Mouse (Mus musculus): ENCODE data around the gene Foxp1. TPM values are rescaled to one million over a fixed set of nuclear protein-coding genes. Genes with fewer than 3 reads are reported as not detected.

The Foxp1 gene
- total RNA-seq, 2 experiments from 2014 or later = 44.7 to 51.6 TPM

DNA sequence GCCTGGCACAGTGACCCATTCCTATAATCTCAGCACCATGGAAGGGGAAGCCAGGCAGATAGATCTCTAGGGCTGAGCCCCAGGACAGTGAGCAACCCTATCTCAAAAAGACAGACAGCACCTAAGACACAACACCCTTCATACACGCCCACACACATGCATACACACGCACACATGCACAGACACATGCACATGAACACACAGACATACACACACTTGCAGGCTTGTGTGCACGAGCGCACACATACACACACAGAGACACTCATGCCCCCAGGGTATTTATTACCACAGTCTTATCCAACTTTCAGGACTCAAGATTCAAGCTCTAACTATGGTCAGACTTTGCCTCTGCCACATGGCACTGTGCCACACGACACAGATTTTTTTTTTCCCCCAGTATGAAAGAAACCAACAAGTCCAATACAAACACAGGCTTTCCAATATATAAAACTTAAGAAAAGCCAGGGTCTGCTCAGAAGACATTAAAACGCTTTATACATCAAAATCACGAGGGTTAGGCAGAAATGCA is 38.3 kb downstream of the Foxp1 start:
- no peak for DNase-seq

DNA sequence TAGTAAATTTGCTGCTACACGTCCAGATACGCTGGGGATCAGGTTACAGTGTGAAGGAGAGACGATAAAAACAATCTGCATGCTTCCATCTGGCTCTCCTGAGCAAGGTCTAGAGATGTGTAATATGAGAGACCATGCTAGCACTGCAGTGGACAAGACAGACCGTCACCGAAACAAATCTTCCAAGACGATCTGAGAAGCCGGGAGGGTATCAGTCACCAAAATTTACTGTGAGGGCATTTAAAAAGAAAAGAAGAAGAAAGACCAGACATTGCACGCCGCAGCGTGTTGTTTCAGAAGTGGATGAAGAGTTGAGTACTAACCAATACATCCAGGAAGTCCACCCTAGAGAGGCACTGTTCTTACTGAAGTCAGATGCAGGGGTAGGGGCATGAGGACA is 39.0 kb downstream of the Foxp1 start:
- DNase-seq = no peak

DNA sequence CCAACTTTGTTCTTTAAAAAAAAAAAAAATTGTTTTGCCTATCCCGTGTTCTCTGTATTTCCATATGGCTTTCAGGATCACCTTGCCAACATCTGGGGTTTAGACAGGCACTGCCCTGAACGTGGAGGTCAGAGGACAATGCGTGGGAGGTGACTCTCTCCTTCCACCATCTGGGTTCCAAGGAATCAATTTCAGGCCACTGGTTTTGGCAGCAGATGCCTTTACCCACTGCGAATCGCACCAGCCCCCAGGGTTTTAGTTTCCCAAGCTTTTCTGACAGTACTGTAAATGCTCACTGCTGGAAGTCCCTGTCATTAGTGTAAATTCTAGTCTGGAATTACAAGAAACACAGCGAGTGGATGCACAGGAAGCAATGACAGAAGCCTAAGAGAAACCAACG is 41.0 kb downstream of the Foxp1 start:
- no peak for DNase-seq

DNA sequence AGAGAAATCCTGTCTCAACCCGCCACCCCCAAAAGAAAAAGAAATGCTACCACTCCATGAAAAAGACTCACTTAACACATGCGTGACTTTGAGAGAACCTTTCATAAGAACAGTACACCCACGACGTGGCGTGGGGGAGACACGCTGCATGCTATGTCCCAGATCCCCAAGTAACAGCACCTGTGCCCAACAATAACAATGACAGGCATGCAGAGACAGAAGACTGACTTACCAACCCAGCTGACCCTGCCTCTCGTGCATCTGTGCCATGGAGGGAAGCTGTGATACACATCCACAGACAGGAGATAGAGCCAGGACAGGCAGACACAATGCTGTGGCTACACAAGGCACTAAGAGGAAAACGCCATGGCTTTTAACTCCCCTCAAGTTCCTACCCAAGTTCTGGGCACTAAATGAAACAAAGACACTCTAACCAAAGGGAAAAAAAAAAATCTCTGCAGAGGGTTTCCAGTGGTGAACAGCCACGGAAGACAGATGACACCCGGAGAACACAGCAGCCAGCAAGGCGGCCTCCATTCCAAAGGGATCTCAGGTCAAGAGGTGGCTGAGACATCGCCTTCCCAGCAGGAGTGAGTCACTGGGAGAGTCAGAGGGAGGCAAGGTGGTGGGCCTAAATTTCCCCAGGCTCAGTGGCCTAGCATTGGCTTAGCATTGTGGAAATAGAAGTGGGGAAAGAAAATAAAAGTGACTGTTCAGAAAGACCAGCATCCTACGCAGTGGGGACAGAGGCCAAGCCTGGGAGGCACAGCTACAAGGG is 43.5 kb downstream of the Foxp1 start:
- DNase-seq = no peak

DNA sequence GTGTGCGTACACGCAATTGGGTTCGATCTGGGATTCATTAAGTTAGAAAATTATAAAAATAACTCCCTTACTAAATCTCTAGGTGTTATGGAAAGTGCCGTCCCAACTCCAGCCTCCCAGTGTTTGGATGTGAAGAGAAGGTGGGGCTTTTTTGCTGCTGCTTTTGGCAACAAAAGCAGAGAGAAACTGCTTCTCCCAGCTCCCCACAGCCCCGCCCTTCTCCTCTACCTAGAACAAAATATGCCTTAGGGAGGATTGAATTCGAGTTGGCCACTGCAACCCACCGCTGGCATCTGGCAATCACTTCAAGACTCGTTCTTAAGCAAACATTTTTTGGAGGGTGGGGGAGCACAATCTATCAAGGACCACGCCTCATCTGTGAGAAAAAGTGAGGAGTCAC is 47.5 kb downstream of the Foxp1 start:
- DNase-seq = no peak

DNA sequence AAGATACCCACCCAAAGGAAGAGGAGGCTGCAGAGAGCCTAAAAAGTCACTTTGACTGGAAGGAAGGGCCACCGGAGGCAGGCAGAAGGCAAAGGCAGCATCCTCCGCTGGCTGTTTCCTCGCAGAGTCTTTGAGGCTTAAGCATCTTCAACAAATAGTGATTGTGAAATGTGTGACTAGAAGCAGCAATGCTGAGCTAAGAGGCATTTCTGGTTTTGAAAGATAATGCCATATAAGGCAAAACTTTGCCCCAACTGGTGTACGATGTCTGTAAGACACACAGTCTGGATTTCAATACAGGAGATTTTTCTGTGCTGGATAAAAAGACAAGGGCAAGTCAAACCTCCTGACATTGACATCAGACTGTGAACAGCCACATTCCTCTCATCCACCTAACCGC is 51.6 kb downstream of the Foxp1 start:
- no peak for DNase-seq

DNA sequence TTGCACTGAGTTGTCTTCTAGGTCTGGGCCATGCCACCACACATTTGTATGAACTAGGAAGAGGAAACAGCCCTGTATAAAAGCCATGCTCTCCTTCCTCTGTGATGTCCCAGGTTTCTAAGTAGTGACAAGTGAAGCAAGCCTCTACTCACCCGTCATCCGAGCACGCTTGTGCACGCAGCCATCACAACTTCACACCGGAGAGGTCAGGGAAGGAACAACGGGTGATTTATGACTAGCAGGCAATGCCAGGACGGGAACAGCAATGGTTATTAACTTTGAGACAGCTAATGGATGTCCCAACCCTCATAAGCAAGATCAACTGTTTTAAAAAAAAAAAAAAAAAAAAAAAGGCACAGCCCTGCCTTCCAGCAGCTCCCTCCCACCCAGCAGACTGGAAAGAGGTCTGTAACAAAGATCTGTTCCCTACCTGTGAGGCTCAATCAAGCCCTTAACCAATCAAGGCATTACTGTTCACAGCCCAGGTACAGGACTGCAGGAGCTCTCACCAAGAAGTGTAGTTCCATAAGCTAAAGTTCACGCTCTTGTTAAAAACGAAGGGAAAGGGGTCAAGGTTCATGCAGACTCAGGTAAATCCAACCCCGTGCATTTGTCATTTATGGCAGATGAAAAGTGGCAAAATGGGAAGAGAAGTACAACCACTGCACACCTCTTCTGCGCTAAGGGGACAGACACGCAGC is 53.2 kb downstream of the Foxp1 start:
- DNase-seq = no peak

DNA sequence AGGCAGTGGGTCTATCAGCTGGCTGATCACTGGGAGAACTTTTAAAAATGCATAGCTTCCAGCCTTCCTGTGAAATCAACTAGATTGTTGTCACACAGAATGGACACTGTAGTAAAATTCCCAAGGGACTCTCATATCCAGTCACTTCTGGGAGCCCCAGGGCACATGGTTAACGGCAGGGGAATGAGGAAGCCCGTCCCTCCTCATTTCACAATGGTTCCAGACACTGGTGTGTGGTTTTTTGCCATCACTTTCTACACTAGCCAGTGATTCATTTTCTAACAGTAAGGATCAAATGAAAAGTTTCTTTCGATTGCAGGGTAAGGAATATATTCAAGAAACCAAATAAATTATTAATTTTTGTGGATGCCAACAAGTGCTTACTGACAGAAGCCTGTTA is 54.7 kb downstream of the Foxp1 start:
- DNase-seq = no peak

DNA sequence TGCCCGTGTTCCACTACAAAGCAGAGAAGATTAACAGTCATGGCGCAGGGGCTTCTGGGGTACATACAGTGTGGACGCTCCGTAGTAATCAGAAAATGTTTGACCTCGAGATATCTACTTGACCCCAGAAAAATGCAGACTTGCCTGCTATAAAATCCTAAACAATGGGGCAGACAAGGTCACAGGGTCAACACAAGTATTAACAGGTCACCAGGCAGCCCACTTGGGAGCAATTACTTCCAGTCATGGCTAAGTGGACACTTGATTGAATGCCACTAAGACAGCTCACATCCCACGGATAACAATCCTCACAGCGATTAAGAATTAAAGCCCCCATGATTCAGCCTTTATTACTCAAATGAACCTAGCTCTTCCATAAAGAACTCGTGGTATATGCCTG is 55.4 kb downstream of the Foxp1 start:
- DNase-seq = no peak

DNA sequence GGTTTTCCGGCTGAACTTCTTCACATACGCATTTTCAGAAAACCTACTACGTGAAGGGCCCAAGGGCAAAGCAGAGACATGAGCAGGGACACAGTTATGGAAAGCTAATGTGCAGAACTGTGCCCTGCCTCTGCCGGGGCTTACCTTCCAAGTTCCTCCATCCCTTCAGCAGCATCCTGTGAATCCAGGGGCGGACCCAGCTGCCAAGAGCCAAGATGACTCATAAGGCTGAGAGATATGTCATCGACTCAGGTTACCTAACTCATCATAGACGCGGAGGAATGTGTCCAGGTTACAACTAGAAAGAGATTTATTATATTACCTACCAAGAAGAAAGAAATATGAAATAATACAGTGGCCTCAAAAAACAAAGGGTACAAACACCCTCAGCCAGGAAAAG is 56.2 kb downstream of the Foxp1 start:
- no peak for DNase-seq

DNA sequence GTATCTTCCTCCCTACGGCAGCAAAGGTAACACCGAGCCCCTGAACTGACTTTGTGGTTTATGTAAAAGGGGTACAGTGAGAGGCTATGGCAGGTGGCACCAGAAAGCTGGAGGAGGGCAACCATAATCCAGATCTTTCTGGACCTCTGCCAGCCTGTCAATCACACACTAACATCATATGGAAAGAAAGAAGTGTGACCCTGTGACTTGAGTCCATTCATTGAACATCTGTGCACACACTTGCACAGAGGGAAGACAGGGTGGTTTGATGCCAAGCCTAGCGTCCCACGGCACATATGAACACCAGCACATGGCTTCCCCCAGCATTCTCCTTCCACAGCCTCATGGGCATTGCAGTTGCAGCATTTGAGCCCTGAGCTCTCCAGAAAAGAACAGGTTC is 58.1 kb downstream of the Foxp1 start:
- no peak for DNase-seq

DNA sequence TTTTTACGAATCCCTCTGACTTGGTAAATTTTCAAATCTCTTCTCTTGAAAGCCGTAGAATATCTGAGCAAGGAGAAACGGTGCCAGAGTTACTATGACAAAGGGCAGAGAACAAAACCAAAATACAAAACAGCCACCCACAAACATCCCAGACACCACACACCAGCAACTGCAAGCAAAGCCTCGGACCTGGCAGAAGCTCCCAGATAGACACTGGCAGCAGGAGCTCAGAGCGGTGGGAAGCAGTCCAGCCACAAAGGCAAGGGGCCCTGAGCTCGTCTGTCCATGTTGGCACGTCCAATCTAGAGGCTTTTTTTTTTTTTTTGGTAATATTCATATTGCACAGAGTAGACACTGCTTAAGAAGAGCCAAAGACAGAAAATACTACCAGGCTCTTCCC is 58.6 kb downstream of the Foxp1 start:
- DNase-seq = no peak

DNA sequence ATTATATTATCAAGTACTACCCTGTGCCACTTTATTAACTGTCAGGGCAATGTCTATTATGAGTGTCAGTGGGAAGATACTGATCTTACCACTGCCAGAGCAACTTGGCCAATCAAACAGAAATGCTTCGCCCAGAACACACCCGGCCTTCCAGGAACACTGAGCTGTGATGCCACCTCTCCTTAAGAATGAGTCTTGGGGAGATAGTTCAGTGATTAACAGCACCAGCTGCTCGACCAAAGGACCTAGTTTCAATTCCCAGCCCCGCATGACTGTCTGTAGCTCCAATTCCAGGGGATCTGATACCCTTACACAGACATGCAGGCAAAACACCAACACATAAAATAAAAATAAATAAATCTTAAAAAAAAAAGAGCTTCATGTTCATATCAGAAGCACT is 63.7 kb downstream of the Foxp1 start:
- no peak for DNase-seq

DNA sequence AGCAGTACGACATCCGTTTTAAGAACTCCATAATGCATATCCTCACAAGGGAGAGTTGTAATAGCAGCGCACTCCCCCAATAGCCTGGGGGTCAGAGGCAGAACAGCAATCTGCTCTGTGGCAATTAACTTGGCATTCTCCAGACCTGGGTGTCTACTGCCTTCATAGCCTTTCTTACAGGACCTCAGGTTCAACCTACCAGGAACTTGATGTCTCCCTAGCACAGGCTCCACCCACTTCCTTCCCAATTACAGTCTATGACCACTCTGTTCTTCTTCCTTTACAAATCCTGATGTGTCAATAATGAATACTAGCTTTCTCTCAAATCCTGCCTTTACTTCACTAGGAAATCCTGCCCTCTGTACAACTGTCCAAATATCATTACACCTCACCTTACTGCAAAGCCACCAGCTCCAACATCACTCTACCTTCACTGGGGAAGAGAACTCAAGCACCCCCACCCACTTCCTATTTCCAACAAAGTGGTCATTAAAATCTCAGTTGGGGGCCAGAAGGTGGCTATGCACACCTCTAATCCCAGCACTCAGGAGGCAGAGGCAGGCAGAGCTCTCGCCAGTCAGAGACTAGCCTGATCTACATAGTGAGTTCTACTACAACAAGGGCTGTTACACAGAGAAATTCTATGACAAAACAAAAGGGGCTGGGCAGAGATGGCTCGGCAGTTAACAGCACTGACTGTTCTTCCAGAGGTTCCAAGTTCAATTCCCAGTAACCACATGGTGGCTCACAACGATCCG is 68.6 kb downstream of the Foxp1 start:
- no peak for DNase-seq

DNA sequence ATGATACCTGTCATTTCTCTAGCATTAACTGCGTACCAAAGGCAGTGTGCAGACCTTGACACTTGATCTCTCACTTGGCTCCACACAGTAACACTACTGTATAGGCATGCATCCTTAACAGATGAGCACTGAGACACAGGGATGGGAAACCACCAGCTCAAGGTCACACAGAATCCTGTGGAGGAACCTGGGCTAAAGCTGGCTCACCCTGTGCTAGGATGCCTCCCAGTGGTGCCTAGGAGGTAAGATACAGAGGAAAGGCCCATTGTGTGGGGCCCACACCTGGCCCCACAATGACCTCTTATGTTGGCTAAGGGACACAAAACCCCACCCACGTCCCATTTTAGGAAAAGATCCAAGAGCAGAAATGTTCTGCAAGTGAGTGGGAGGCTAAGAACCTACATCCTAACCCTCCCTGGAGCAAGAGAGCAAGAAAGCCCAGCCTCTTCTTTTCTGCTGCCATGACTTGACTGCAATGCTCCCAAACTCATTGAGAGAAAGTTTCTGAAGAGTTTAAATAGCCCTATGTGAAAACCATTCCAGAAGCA is 69.8 kb downstream of the Foxp1 start:
- DNase-seq = no peak

DNA sequence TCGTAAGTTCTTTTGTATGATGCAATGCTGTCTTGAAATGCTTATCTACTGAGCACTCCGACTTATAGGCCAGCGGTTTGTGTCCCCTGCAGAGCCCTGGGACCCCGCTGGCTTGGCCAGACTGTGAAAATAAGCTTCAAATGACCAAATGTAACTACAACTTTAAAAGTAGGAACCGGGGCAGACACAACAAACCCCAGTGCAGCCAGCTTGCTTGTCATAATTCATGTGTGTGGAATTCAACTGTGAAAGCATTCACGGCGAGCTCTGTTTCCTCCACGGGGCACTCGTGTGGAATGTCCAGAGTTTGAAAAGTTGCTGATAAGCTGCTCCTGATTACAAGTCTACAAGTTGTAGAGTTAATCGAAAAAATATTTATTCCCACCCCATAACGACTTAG is 71.0 kb downstream of the Foxp1 start:
- no peak for DNase-seq

DNA sequence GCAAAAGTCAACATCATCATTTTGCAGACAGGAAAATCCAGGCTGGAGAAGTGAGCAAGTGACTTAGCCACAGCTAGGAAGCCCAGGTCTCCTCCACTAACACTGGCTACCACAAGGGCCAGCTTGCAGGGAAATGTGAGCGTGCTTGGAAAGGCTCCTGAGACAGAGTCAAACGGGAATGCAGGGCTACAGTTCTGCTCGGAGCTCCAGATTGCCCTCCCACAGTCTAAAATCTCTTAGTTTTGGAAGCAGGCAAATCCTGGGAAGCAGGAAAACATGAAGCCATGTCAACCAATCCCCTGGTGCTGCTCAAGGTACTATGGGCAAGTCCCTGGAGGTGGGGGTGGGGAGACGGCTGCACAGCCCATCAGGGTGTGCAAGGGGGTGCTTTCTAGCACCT is 75.1 kb downstream of the Foxp1 start:
- no peak for DNase-seq

DNA sequence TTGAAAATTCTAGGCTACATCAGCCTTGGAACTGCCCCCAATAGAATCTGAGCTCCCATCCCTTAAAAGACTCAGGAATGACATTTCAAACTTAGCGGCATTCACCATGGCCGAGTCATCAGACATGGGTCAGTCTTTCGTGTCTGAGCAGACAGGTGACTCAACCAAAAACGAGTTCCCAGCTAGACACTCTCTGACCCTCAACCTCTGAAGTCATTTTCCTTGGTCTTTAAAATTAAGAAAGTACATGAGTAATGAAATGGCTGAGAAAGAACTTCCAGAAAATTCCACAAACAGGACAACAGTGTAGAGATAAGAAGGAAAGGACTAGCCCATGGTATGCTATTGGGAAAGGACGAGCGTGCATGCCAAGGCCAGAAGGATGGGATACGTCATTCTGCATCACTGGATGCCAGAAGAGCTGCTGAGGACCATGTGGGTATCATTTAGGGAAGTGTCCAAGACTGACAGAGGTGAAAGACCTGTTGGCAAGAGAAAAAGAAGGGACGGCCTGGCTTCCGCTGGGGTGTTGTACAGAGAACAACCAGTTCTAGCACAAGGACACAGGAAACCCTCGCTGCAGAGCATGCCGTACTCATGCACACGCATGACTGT is 75.6 kb downstream of the Foxp1 start:
- no peak for DNase-seq

DNA sequence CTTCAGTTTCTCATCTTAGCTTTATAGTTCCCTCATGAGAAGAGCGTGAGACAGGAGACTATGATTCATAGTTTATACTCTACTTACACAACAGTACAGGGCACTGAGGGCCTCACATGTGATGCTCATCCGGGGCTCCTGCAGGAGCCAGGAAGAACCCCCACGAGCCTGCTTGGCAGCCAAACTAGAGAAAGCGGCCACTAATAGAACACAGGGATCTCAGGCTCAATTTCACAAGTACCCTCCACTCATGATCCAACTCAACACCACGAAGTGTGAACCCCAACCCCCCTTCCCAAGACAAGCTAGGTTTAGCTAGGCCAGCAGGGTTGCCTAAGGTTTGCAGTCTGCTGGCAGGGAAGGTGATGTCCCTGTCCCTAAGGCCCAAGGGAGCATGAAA is 79.1 kb downstream of the Foxp1 start:
- DNase-seq = no peak

DNA sequence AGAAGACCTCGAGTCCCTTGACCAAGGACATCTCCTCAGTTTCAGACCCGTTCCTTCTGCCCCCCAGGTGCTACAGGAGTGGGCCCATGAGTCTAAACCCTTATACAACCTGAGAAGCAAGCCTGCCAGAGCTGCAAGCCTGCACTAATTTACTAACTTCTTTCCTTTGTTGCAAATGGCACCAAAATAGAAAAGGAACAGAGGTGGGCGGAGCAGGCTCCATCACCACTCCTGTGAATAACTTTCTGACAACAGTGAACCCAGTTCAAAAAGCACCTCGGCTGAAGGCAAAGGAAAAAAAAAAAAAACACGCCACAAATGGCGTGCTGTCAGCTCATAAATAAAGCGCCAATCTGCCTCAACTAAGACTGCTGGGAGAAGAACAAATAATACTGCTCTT is 81.4 kb downstream of the Foxp1 start:
- DNase-seq = no peak

DNA sequence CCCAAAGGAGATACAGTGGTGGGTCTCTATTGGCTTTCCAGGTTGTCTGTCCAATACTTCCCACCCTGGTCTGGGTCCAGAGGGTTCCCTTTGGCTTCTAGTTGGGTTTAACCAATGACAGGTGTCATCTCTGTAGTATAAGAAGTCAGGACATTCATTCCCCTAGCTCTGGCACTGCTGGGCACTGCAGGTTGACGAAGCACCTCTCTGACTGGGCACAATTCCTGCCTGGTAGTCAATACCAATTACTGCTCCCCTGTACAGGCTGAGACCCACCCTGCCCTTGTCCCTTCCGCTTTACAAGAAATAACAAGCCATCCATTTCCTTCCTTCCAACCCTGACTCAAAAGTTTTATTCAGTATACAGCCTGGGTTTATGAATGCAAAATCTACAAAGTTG is 81.9 kb downstream of the Foxp1 start:
- DNase-seq = no peak

DNA sequence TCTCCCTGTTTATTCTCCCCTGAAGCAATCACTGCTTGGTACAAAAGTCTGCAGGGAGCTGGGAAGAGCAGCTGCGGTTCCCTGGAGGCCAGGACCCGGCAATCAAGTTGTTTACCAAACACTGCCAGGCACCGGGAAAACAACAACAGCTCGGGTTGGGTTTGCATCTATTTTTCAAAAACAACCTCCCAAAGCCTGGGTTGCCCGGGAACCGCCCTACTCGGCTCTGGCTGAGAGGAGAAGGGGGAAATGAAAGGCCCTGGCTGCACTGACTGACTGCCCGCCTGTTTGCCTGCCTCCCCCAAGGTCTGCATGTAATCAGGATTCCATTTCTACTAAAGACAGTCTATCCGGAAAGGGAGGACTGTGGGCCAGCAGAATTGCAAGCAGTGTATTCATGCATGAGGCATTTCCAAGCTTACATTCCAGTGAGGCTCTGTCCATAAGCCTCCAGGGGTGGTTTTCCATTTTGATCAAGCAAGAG is 82.6 kb downstream of the Foxp1 start:
- DNase-seq = peak; percentile 29
